Mouse (Mus musculus) Patski (cell line): ENCODE measurements around the gene Gabpb2. TPM values are rescaled to one million over a fixed set of nuclear protein-coding genes. Genes with fewer than 3 reads are reported as not detected.
"Not testable (repeated sequence)": the region's sequence is repeated elsewhere in the genome, so short reads cannot be mapped to it uniquely, and the experiment has no call there.

Source experiments
- ATAC-seq: fragments of 100-300 bp; one replicate; pipeline ENCODE4 v1.8.0; 2021
- CTCF ChIA-PET: fragments of 350-600 bp; sonication (Branson Sonifier 250); formaldehyde crosslinking; loops from one replicate; lab custom pipeline; 2022; ENCODE audit warnings: inconsistent platforms; lab: Charles Lee
- POLR2A ChIA-PET: fragments of 350-600 bp; sonication (Branson Sonifier 250); formaldehyde crosslinking; loops from one replicate; lab custom pipeline; 2022; ENCODE audit warnings: antibody characterized with exemption, inconsistent platforms; lab: Charles Lee
- DNase-seq: peaks from one replicate; pipeline ENCODE4 v3.0.0-alpha.2; 2011; ENCODE audit warnings: low read depth, low spot score
- H3K27me3 ChIP-seq: fragments of 371-371 bp; one replicate; pipeline ENCODE4 v1.5.1; 2021
- CTCF ChIP-seq: fragments of 100-300 bp; IDR thresholded peaks from one replicate; pipeline ENCODE4 v1.5.1; 2021
- in situ Hi-C: fragments of 300-500 bp; cut with MboI; formaldehyde crosslinking; loops from 3 replicates; pipeline ENCODE4 v1.11.1; 2018; ENCODE audit warnings: low pct_unique_long_range_greater_than_20kb, mixed read lengths
- polyA plus RNA-seq: library from polyadenylated mRNA; unstranded; gene quantifications from one replicate; pipeline ENCODE4 v1.2.3, GENCODE M21; 2021

The Gabpb2 gene
- polyA plus RNA-seq, 1 experiment from 2014 or later = 25.8 TPM

GRCm38 (mm10) chr3:95142617-95143011 lies 75.1 kb downstream of the Gabpb2 start:
- peak; percentile 62 for DNase-seq
- TF ChIP-seq CTCF = peak; percentile 99
- ATAC-seq = peak; percentile 74
- in situ Hi-C loops = loop anchor here (5.0 to 10.0 kb wide), 3 partner anchors 70 to 262 kb away; partner anchors contain the start of gene 4930558C23Rik
- H3K27me3 ChIP-seq = no peaks in the 10 kb centered on the region
- POLR2A ChIA-PET = interaction anchor here (0.9 to 1.1 kb wide), 2 partner anchors 20 to 84 kb away, joined by 3 read pairs; no protein-coding TSS in a partner anchor
- CTCF ChIA-PET = interaction anchor here (0.6 to 2.2 kb wide), 21 partner anchors 10 to 168 kb away, joined by 3 to 11 read pairs (median 4); partner anchors contain the start of gene Sema6c

GRCm38 (mm10) chr3:95141952-95142616 lies 75.6 kb downstream of the Gabpb2 start, which contains the start of gene Tnfaip8l2:
TSS of gene Tnfaip8l2 (minus strand) at chr3:95142360.
- in situ Hi-C loops = loop anchor here (5.0 to 10.0 kb wide), 3 partner anchors 70 to 263 kb away; partner anchors contain the start of gene 4930558C23Rik
- DNase-seq (no peak), ATAC-seq (no peak)
- POLR2A ChIA-PET = interaction anchor here (0.9 to 1.1 kb wide), 2 partner anchors 20 to 84 kb away, joined by 3 read pairs; no protein-coding TSS in a partner anchor
- H3K27me3 ChIP-seq = no peaks in the 10 kb centered on the region
- no peak for TF ChIP-seq CTCF
- CTCF ChIA-PET = interaction anchor here (0.7 to 2.2 kb wide), 12 partner anchors 13 to 116 kb away, joined by 3 to 11 read pairs (median 4); no protein-coding TSS in a partner anchor

DNA sequence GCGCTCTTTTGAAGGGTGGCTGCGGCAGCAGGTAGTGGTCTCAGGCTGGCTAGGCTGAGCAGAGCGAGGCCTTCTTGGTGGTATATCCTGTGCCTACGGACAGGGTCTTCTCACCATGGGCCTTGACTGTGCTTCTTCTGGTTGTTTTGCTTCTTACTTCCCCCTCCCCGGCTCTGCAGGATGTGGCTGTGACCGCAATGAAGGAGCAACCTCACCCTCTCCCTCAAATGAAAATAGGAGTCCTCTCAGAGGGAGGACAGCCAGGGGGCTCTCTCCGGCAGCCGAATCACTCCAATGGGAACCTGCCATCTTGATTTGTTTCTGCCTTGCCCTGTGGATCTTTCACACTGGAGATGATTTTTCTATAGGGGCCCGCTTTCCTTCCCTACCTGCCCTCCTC lies 76.2 kb downstream of the Gabpb2 start:
- in situ Hi-C loops = loop anchor here (5.0 to 10.0 kb wide), 3 partner anchors 71 to 263 kb away; partner anchors contain the start of gene 4930558C23Rik
- ChIA-PET POLR2A (interaction anchor here (0.5 to 1.1 kb wide), 2 partner anchors 24 to 85 kb away, joined by 3 to 5 read pairs; no protein-coding TSS in a partner anchor), CTCF (interaction anchor here (1.3 to 2.2 kb wide), 3 partner anchors 14 to 75 kb away, joined by 3 to 11 read pairs (median 8); no protein-coding TSS in a partner anchor)
- H3K27me3 ChIP-seq = no peaks in the 10 kb centered on the region
- ATAC-seq (no peak), DNase-seq (no peak)
- TF ChIP-seq CTCF = no peak

- CTCF ChIA-PET = interaction anchor here (1.1 to 2.2 kb wide), 4 partner anchors 11 to 122 kb away, joined by 3 to 7 read pairs (median 5); no protein-coding TSS in a partner anchor
- DNase-seq (no peak), ATAC-seq (no peak)
- in situ Hi-C loops = loop anchor here (5.0 to 10.0 kb wide), 3 partner anchors 72 to 264 kb away; partner anchors contain the start of gene 4930558C23Rik
- no peaks in the 10 kb centered on the region for H3K27me3 ChIP-seq
- no peak for TF ChIP-seq CTCF
- POLR2A ChIA-PET = no interaction called here
These were observed 76.9 kb downstream of the Gabpb2 start for GRCm38 (mm10) chr3:95140795-95141194.

GRCm38 (mm10) chr3:95140289-95140595 lies 77.5 kb downstream of the Gabpb2 start:
- in situ Hi-C loops = loop anchor here (5.0 to 10.0 kb wide), 3 partner anchors 72 to 265 kb away; partner anchors contain the start of gene 4930558C23Rik
- DNase-seq (no peak), ATAC-seq (no peak)
- TF ChIP-seq CTCF = no peak
- no peaks in the 10 kb centered on the region for H3K27me3 ChIP-seq
- POLR2A ChIA-PET = no interaction called here
- CTCF ChIA-PET = interaction anchor here (0.7 to 2.2 kb wide), 7 partner anchors 12 to 123 kb away, joined by 3 to 7 read pairs (median 4); partner anchors contain the start of gene Sema6c

DNA sequence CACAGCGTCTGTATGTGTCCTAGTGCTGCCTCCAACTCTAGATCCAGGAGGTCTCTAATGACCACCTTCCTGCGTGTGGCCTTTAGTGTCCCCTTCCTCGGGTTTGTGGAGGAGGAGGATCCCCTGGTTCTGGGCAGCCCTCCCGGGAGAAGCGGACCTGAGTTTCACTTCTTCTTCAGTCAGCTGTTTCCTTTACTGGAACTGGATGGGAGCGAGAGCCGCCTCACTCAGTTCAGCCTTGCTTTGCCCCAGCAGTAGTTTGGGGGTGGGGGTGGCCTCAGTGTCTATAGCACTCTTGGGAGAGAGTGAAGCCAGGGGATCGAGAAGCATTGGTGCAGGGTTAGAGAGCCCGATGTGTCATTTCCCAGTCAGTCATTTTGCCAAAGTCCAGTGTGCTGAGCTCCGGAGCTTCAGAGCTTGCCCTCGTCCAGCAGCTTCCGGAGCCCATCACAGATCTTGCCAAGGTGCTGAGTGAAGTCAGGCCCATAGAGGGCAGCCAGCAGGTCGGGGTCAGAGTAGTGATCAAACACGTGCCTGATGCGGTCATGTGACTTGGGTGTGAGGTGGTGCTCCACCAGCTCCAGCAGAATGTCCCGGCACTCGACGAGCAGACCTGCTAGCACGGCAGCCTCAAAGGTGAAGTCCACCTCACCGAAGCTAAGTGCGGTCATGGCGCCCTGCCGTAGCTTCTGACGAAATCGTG lies 78.0 kb downstream of the Gabpb2 start:
- ChIA-PET CTCF (interaction anchor here (0.7 to 2.2 kb wide), 7 partner anchors 12 to 123 kb away, joined by 3 to 7 read pairs (median 4); partner anchors contain the start of gene Sema6c), POLR2A (no interaction called here)
- no peak for ATAC-seq
- no peaks in the 10 kb centered on the region for H3K27me3 ChIP-seq
- TF ChIP-seq CTCF = no peak
- in situ Hi-C loops = loop anchor here (5.0 to 10.0 kb wide), 3 partner anchors 73 to 265 kb away; partner anchors contain the start of gene 4930558C23Rik
- DNase-seq = no peak

DNA sequence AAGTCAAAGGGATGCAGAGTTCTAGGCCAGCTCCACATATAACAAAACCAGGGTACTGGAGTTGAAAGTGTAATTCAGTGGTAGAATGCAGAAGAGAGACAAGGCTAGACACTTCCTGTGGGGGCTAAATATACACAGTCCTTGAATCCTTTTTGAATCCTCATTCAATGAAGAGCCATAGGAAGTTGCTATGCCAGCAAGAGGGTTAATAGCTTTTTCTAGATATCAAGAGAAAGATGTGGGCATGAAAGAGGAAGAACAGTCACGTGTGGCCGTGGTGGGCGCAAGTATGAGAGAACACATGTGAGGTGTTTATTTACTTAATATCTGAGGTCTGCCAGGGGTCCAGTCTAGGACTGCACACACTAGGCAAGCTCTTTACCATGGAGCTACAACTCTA lies 81.4 kb downstream of the Gabpb2 start:
- ChIA-PET POLR2A (interaction anchor here (0.6 kb wide), 1 partner anchor 144 kb away, joined by 3 read pairs; no protein-coding TSS in a partner anchor), CTCF (interaction anchor here (0.6 to 1.9 kb wide), 3 partner anchors 22 to 82 kb away, joined by 3 to 4 read pairs (median 4); no protein-coding TSS in a partner anchor)
- in situ Hi-C loops = no loop called here
- TF ChIP-seq CTCF = no peak
- no peaks in the 10 kb centered on the region for H3K27me3 ChIP-seq
- ATAC-seq = no peak
- no peak for DNase-seq

GRCm38 (mm10) chr3:95135433-95136052 lies 82.2 kb downstream of the Gabpb2 start:
- DNase-seq (no peak), ATAC-seq (no peak)
- ChIA-PET POLR2A (interaction anchor here (0.6 kb wide), 1 partner anchor 145 kb away, joined by 3 read pairs; no protein-coding TSS in a partner anchor), CTCF (interaction anchor here (0.6 to 1.9 kb wide), 2 partner anchors 23 to 77 kb away, joined by 3 to 4 read pairs; no protein-coding TSS in a partner anchor)
- no peak for TF ChIP-seq CTCF
- in situ Hi-C loops = no loop called here
- H3K27me3 ChIP-seq = no peaks in the 10 kb centered on the region

DNA sequence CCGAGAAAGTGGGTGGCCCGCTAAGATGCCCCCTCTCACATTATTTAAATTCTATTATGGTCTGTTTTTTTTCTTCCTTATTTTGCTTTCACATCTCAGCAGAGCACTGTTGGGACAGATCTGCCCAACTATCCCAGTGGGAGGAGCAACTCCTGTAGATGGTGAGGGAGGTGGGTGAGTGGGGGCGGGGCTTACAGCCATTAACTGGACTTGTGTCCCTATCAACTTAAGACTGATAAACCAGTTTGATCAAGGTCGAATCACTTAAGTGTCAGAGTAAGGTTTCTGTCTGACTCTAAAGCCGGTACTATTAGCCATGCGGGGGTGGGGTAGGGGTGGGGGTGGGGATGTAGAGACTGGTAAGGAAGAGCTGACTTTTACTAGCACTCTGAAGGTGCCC lies 82.7 kb downstream of the Gabpb2 start:
- TF ChIP-seq CTCF = no peak
- no peaks in the 10 kb centered on the region for H3K27me3 ChIP-seq
- DNase-seq = no peak
- ChIA-PET CTCF (no interaction called here), POLR2A (no interaction called here)
- no peak for ATAC-seq
- in situ Hi-C loops = no loop called here

DNA sequence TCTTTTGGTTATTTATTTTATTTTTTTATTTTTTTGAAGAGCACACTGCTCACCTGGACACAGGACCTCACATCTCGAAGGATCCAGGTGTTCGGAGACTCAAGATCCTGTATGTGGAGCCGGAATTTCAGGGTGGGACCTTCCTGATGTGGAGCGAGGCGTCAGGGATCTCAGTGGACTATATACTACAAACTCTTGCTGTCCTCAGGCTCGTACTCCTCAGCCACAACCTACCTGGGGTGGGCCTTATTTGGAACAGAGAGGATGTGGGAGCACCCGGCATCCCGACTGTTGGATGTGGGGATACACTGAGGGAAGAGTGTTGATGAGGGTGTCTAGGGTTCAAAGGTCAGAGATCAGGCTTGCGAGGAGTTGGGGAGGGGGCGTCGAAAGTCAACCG lies 83.6 kb downstream of the Gabpb2 start:
- CTCF ChIA-PET, DNase-seq, H3K27me3 ChIP-seq, POLR2A ChIA-PET, in situ Hi-C loops: not testable (repeated sequence)
- ATAC-seq = peak; percentile 23
